Mouse (Mus musculus): ENCODE measurements around the gene Tmtc1. TPM values are rescaled to one million over a fixed set of nuclear protein-coding genes. Genes with fewer than 3 reads are reported as not detected.

Tmtc1 gene
- total and polyA plus RNA-seq, 2 experiments from 2014 or later: 2.0 to 29.4 TPM

- Histone ChIP-seq H3K27me3 (ENCODE audit: insufficient read depth, low read length) (no peaks in the 10 kb centered on the region), H3K9me3 (ENCODE audit: low read length) (no peaks in the 10 kb centered on the region), H3K4me3 (ENCODE audit: low read depth, low read length) (no peak overlapping the region), H3K36me3 (ENCODE audit: insufficient read depth, low read length) (no peaks in the 10 kb centered on the region), H3K4me1 (ENCODE audit: insufficient read depth, low read length) (no peaks in the 10 kb centered on the region), H3K9ac (replicated peaks; ENCODE audit: low read length, poor library complexity, severe bottlenecking) (no peak overlapping the region), H3K27ac (ENCODE audit: low read depth, low read length) (no peak overlapping the region), H3K4me2 (ENCODE audit: low read depth, low read length, poor library complexity, severe bottlenecking) (no peak overlapping the region)
- no peak for ATAC-seq (ENCODE audit: low FRiP score)
- TF ChIP-seq CTCF (IDR thresholded peaks at IDR 0.05): no peak
- WGBS: 65% methylated on average over 2 of the region's 2 CpGs
- DNase-seq (ENCODE audit: low spot score): no peak
Measured at GRCm38 (mm10) chr6:148222686-148223085, 221.5 kb downstream of the Tmtc1 start.

GRCm38 (mm10) chr6:148218235-148219076 lies 225.7 kb downstream of the Tmtc1 start:
- no peak for DNase-seq (ENCODE audit: low spot score)
- Histone ChIP-seq H3K27ac (ENCODE audit: low read depth, low read length) (no peak overlapping the region), H3K27me3 (ENCODE audit: insufficient read depth, low read length) (no peaks in the 10 kb centered on the region), H3K4me3 (ENCODE audit: low read depth, low read length) (no peak overlapping the region), H3K9me3 (ENCODE audit: low read length) (no peaks in the 10 kb centered on the region), H3K4me2 (ENCODE audit: low read depth, low read length, poor library complexity, severe bottlenecking) (no peak overlapping the region), H3K36me3 (ENCODE audit: insufficient read depth, low read length) (no peaks in the 10 kb centered on the region), H3K9ac (replicated peaks; ENCODE audit: low read length, poor library complexity, severe bottlenecking) (no peak overlapping the region), H3K4me1 (ENCODE audit: insufficient read depth, low read length) (no peaks in the 10 kb centered on the region)
- TF ChIP-seq CTCF (IDR thresholded peaks at IDR 0.05): no peak
- ATAC-seq (ENCODE audit: low FRiP score): no peak
- WGBS: 91% methylated on average over 2 of the region's 2 CpGs

DNA sequence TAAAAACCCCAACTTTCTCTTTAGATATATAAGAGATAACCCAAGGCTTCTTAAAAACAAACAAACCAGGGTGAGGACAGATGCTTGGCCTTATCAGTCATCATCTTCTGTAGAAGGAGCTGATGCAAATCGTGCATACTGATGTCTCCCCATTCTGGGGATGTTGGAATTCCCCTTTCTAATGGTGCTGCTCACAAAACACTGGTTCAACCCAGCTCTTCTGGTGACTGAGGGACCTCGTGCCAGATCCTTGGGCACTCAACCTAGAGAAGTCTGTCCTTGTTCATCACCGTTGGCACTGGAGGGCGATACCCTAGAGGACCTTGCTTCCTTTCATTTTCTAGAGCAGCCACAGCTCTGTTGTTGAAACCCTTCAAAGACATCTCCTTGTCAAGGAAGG lies 227.4 kb downstream of the Tmtc1 start:
- TF ChIP-seq CTCF (IDR thresholded peaks at IDR 0.05): no peak
- Histone ChIP-seq H3K36me3 (ENCODE audit: insufficient read depth, low read length) (no peaks in the 10 kb centered on the region), H3K4me1 (ENCODE audit: insufficient read depth, low read length) (0 out of 2 replicates have a peak, but pooled peaks cover 3% of the 10 kb centered on the region), H3K4me3 (ENCODE audit: low read depth, low read length) (no peak overlapping the region), H3K9ac (replicated peaks; ENCODE audit: low read length, poor library complexity, severe bottlenecking) (no peak overlapping the region), H3K4me2 (ENCODE audit: low read depth, low read length, poor library complexity, severe bottlenecking) (no peak overlapping the region), H3K9me3 (ENCODE audit: low read length) (no peaks in the 10 kb centered on the region), H3K27ac (ENCODE audit: low read depth, low read length) (no peak overlapping the region), H3K27me3 (ENCODE audit: insufficient read depth, low read length) (no peaks in the 10 kb centered on the region)
- DNase-seq (ENCODE audit: low spot score) (no peak), ATAC-seq (ENCODE audit: low FRiP score) (no peak)
- WGBS: 93% methylated on average over 4 of the region's 4 CpGs

DNA sequence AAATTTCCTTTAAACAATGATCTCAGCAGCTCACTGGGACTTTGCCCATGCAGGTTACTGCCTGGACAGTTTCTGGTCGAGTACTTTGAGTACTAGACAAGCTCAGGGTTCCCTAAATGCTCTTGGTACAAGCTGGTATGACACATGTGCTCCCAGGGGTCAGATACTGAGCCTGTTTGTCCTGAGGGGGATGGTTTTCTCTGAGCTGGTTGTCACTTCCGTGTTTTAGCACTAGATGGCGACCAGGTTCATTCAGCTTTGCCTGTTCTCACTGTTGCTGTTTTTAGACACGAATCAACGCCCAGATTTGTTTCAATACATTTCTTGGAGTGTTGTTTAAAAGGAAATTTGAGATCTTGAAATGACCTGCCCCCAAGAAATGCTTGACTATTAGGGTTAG lies 229.4 kb downstream of the Tmtc1 start:
- no peak overlapping the region for H3K9ac ChIP-seq (replicated peaks; ENCODE audit: low read length, poor library complexity, severe bottlenecking)
- 2% methylated on average over 5 of the region's 5 CpGs for WGBS
- DNase-seq (ENCODE audit: low spot score): peak; percentile 73
- no peak overlapping the region for H3K4me3 ChIP-seq (ENCODE audit: low read depth, low read length)
- H3K27me3 ChIP-seq (ENCODE audit: insufficient read depth, low read length): no peaks in the 10 kb centered on the region
- no peaks in the 10 kb centered on the region for H3K9me3 ChIP-seq (ENCODE audit: low read length)
- 0 out of 2 replicates have a peak, but pooled peaks cover 3% of the 10 kb centered on the region for H3K4me1 ChIP-seq (ENCODE audit: insufficient read depth, low read length)
- no peaks in the 10 kb centered on the region for H3K36me3 ChIP-seq (ENCODE audit: insufficient read depth, low read length)
- H3K4me2 ChIP-seq (ENCODE audit: low read depth, low read length, poor library complexity, severe bottlenecking): no peak overlapping the region
- no peak for ATAC-seq (ENCODE audit: low FRiP score)
- H3K27ac ChIP-seq (ENCODE audit: low read depth, low read length): no peak overlapping the region
- peak; percentile 84 for TF ChIP-seq CTCF (IDR thresholded peaks at IDR 0.05)

DNA sequence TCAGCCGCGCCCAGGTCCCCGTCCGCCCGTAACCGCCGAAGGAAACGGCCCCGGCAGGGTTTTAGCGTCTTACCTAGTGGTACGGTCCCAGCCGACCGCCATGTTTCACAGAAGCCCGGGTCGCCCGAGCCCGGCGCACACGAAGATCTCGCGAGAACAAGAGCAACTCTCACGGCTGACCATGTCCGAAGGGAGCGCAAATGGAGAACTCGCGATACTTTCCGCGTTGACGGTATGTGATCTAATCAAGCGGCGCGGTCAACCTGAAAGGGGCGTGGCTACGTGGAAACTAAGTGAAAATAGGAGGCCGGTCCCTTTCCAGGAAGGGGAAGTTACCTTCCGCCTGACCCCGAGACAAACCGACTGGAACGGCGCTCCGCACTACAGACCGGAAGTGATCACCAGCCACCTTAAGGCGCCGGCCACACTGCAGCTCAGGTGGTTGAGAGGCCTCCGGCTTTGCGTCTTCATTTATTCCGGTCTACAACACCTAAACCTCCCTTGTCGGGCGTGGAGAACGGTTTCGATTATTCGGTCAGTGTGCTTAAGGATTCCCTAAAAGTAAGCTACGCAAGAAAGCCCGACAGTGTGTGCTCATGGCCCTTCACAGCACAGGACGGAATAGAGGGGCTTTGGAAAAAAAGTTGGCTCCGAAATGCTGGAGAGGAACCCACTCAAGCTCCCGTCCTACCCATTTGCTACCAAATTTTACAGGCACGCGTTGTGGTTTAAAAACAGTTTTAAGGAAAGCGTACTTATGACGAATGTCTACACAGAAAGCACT lies 232.1 kb downstream of the Tmtc1 start, which contains the start of gene Ergic2:
Gene Ergic2, minus strand, starts transcription at position 478 of the 784 bp plus-strand sequence.
- peak; percentile 99 for ATAC-seq (ENCODE audit: low FRiP score)
- Histone ChIP-seq H3K27ac (ENCODE audit: low read depth, low read length) (peak within 1 kb of the TSS; percentile 87), H3K9me3 (ENCODE audit: low read length) (no peaks in the 10 kb centered on the region), H3K4me1 (ENCODE audit: insufficient read depth, low read length) (0 out of 2 replicates have a peak, but pooled peaks cover 3% of the 10 kb centered on the region), H3K36me3 (ENCODE audit: insufficient read depth, low read length) (no peaks in the 10 kb centered on the region), H3K9ac (replicated peaks; ENCODE audit: low read length, poor library complexity, severe bottlenecking) (peak within 1 kb of the TSS; percentile 98), H3K27me3 (ENCODE audit: insufficient read depth, low read length) (no peaks in the 10 kb centered on the region), H3K4me2 (ENCODE audit: low read depth, low read length, poor library complexity, severe bottlenecking) (peak within 1 kb of the TSS; percentile 67), H3K4me3 (ENCODE audit: low read depth, low read length) (peak within 1 kb of the TSS; percentile 100)
- WGBS: under 1% methylated on average over 61 of the region's 61 CpGs
- no peak for TF ChIP-seq CTCF (IDR thresholded peaks at IDR 0.05)
- peak; percentile 100 for DNase-seq (ENCODE audit: low spot score)

Measured in midbrain, postnatal 0 days (tissue).